Mouse (Mus musculus) neural tube, embryonic 13.5 days (tissue): Measurements from ENCODE around the gene Cdhr3. TPM values are rescaled to one million over a fixed set of nuclear protein-coding genes. Genes with fewer than 3 reads are reported as not detected.

Experiments used
- ATAC-seq: fragments of 200-750 bp; cut with Nextera tagmentation; 2 replicates; pipeline ENCODE4 v1.8.0; 2017; ENCODE audit warnings: low read depth, mild to moderate bottlenecking, moderate TSS enrichment, moderate library complexity
- H3K27ac ChIP-seq: fragments of 300-500 bp; sonication (generic); replicated peaks from 2 replicates; pipeline ENCODE4 v1.5.1; 2015; ENCODE audit warnings: moderate library complexity, mild to moderate bottlenecking, inconsistent platforms
- H3K27me3 ChIP-seq: fragments of 300-500 bp; sonication (generic); 2 replicates; pipeline ENCODE4 v1.6.1; 2015; ENCODE audit warnings: mild to moderate bottlenecking, inconsistent platforms
- H3K36me3 ChIP-seq: fragments of 300-500 bp; sonication (generic); 2 replicates; pipeline ENCODE4 v1.6.1; 2015; ENCODE audit warnings: mild to moderate bottlenecking, inconsistent platforms
- H3K4me1 ChIP-seq: fragments of 300-500 bp; sonication (generic); replicated peaks from 2 replicates; pipeline ENCODE4 v1.6.1; 2015; ENCODE audit warnings: inconsistent platforms
- H3K4me2 ChIP-seq: fragments of 300-500 bp; sonication (generic); 2 replicates; pipeline ENCODE4 v1.6.1; 2015; ENCODE audit warnings: inconsistent platforms, mild to moderate bottlenecking, moderate library complexity
- H3K4me3 ChIP-seq: fragments of 300-500 bp; sonication (generic); 2 replicates; pipeline ENCODE4 v1.5.1; 2015; ENCODE audit warnings: mild to moderate bottlenecking, inconsistent platforms
- H3K9ac ChIP-seq: fragments of 300-500 bp; sonication (generic); 2 replicates; pipeline ENCODE4 v1.6.1; 2015; ENCODE audit warnings: moderate library complexity, mild to moderate bottlenecking, inconsistent platforms
- H3K9me3 ChIP-seq: fragments of 300-500 bp; sonication (generic); 2 replicates; pipeline ENCODE4 v1.6.1; 2016; ENCODE audit warnings: inconsistent platforms
- WGBS: fragments of 180-500 bp; shearing (Covaris S2); methylation state at CpG from one replicate; pipeline ENCODE4 v1.1.7; 2015; 5-methylcytosine and 5-hydroxymethylcytosine counted together
- polyA plus RNA-seq: library from polyadenylated mRNA; unstranded; fragments of >200 nt; fragmentation: Nextera tagmentation; extraction: Ambion mirVana; gene quantifications from 2 replicates; pipeline ENCODE4 v1.2.1, GENCODE M21; 2015

The Cdhr3 gene
- polyA plus RNA-seq, 1 experiment from 2014 or later = 0.33 TPM

GRCm38 (mm10) chr12:33109531-33109930, 16.9 kb upstream of the Cdhr3 start:
- peak; percentile 56; the same call in 1 of the 2 replicates for ATAC-seq
- H3K4me2 ChIP-seq = no peak overlapping the region
- peaks cover 47% of the 10 kb centered on the region for H3K4me1 ChIP-seq
- no peaks in the 10 kb centered on the region for H3K27me3 ChIP-seq
- no peak overlapping the region for H3K9ac ChIP-seq
- H3K36me3 ChIP-seq = no peaks in the 10 kb centered on the region
- H3K9me3 ChIP-seq = no peaks in the 10 kb centered on the region
- no peak overlapping the region for H3K27ac ChIP-seq
- H3K4me3 ChIP-seq = no peak overlapping the region

DNA sequence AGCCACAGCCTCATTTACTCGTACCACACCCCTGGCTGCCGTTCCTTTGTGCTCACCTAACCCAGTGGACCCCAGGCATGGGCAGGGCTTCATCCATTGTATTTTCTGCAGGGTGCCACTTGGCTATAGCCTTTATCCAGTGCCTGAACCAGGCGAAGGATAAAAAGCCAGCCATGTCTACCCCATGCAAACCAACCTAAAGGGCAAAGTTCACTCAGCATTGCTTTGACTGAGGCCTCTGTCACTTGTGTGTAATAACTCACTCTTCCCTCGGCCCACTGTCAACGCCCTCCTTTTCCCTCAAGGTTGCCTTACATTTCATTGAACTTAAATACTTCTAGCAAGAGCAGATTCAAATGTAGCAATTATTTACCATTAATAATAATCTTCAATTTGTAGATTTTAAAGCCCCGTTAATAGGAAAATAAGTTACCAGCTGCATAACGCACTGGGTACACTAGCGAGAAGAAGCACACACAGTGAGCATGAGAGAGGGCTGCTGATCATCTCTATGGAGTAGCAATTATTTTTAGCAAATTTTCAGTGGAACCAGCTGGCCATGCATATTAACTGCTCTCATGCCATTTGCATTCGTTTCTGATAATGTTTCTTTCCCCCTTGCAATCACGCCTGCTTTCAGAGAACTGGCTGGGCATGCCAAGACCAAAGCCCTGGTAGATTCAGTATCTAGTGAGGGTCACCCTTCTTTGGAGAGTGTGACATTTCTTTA, 13.9 kb upstream of the Cdhr3 start:
- 48% methylated on average over 10 of the region's 10 CpGs for WGBS
- Histone ChIP-seq H3K36me3 (no peaks in the 10 kb centered on the region), H3K9me3 (no peaks in the 10 kb centered on the region), H3K27ac (0 out of 2 replicates have a peak overlapping the region, but pooled peaks have one; percentile 34), H3K4me1 (peaks cover 55% of the 10 kb centered on the region), H3K9ac (no peak overlapping the region), H3K4me3 (no peak overlapping the region), H3K27me3 (no peaks in the 10 kb centered on the region), H3K4me2 (no peak overlapping the region)
- ATAC-seq = no peak

GRCm38 (mm10) chr12:33105724-33106123, 13.0 kb upstream of the Cdhr3 start:
- H3K4me3 ChIP-seq = no peak overlapping the region
- H3K9ac ChIP-seq = no peak overlapping the region
- ATAC-seq = no peak
- no peaks in the 10 kb centered on the region for H3K27me3 ChIP-seq
- WGBS = 70% methylated on average over 4 of the region's 4 CpGs
- H3K9me3 ChIP-seq = no peaks in the 10 kb centered on the region
- no peak overlapping the region for H3K4me2 ChIP-seq
- H3K4me1 ChIP-seq = peaks cover 50% of the 10 kb centered on the region
- H3K36me3 ChIP-seq = no peaks in the 10 kb centered on the region
- H3K27ac ChIP-seq = no peak overlapping the region

DNA sequence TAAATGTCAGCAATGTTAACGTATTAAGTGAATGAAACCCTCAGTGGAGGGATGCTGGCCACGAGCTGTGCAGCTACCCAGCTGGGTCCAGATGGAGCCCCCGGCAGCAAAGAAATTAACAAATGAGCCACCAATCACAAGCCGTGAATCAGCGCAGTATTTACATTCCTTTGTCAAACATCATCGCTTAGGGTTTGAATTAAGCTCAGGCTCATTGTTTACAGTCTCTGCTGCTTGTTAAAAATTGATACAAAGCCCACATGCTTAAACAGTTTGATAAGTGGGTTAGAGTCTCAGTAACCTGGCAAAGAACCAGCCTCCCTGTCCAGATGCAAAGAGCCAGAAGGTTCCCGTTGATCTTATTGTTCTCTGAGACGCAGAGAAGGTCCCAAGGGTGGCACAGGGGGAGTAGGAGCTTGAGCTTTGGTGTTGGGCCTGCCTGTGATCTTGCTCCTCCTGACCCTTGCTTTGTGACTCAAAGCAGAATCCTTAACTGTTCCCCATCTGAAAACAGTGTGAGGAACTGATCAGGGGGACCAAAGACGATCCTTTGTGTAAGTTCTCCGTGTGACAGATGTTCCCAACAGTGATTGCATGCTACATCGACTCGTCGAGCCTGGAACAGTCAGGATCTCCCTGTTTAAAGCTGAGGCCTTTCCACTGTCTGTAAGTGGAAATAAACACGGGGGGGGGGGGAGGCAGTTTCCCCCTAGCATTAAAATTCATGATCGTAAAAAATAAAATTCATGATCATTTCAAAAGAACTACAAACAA, 9.9 kb upstream of the Cdhr3 start:
- no peaks in the 10 kb centered on the region for H3K9me3 ChIP-seq

GRCm38 (mm10) chr12:33101627-33102026, 9.0 kb upstream of the Cdhr3 start:
- WGBS = 48% methylated on average over 8 of the region's 8 CpGs
- Histone ChIP-seq H3K9ac (no peak overlapping the region), H3K4me3 (no peak overlapping the region), H3K36me3 (no peaks in the 10 kb centered on the region), H3K27ac (peak overlapping the region; percentile 78; the same call in 1 of the 2 replicates), H3K27me3 (no peaks in the 10 kb centered on the region), H3K9me3 (no peaks in the 10 kb centered on the region), H3K4me1 (peaks cover 33% of the 10 kb centered on the region), H3K4me2 (no peak overlapping the region)
- ATAC-seq = peak; percentile 60; the same call in 1 of the 2 replicates

More for the DNA sequence above, 9.9 kb upstream of the Cdhr3 start:
- Histone ChIP-seq H3K36me3 (no peaks in the 10 kb centered on the region), H3K27ac (peak overlapping the region; percentile 78), H3K4me1 (peaks cover 40% of the 10 kb centered on the region), H3K4me3 (no peak overlapping the region), H3K27me3 (no peaks in the 10 kb centered on the region), H3K4me2 (no peak overlapping the region), H3K9ac (no peak overlapping the region)
- WGBS = 23% methylated on average over 15 of the region's 15 CpGs
- ATAC-seq = peak; percentile 45

DNA sequence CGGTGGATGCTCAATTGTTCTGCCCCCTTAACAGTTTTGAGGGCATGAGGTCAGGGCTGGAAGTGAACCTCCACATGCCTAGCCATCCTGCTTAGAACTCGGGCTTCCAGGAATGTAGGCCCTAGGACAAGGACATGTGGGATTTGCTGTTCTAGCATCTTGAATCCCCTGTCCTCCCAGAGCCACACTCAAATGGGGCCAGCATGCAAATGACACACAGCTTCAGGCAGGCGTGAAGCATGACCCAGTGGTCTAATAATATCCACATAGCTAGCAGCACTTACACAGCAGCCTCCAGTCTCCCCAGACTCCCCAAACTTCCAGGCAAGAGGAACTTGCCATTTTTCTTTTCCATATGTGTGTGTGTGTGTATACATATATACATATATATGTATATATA, 3.3 kb upstream of the Cdhr3 start:
- ATAC-seq = no peak
- H3K9ac ChIP-seq = no peak overlapping the region
- H3K4me3 ChIP-seq = no peak overlapping the region
- no peak overlapping the region for H3K27ac ChIP-seq
- H3K36me3 ChIP-seq = no peaks in the 10 kb centered on the region
- WGBS = 70% methylated on average over 3 of the region's 3 CpGs
- no peaks in the 10 kb centered on the region for H3K27me3 ChIP-seq
- no peak overlapping the region for H3K4me2 ChIP-seq
- H3K9me3 ChIP-seq = no peaks in the 10 kb centered on the region
- H3K4me1 ChIP-seq = no peaks in the 10 kb centered on the region; the same call in 1 of the 2 replicates

- ATAC-seq = no peak
- Histone ChIP-seq H3K4me3 (no peak overlapping the region), H3K27ac (no peak overlapping the region), H3K9ac (no peak overlapping the region), H3K36me3 (no peaks in the 10 kb centered on the region), H3K27me3 (no peaks in the 10 kb centered on the region), H3K4me1 (no peaks in the 10 kb centered on the region; the same call in 1 of the 2 replicates), H3K9me3 (no peaks in the 10 kb centered on the region), H3K4me2 (no peak overlapping the region)
- WGBS = 91% methylated on average over 2 of the region's 2 CpGs
Measured at GRCm38 (mm10) chr12:33092196-33092595, 479 bp downstream of the Cdhr3 start.

DNA sequence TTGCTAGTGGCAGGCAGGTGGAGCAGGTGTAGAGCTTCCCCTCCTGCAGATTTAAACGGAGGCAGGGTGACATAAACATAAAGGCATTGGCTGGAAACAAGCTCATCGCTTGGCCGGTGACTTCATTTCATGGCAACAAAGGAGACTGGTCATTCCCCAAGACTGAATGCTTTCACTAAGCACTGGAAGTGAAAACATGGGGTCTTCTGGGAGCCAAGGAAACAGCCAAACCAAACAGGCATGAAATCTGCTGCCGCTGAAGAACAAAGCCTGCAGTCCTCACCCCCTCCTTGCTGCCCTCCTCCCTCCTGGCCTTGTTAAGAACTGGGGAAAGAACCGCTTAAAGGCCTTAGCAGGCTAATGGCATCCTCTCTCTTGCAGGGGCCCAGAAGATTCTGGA, 6.5 kb downstream of the Cdhr3 start:
- peak; percentile 49; the same call in 1 of the 2 replicates for ATAC-seq
- Histone ChIP-seq H3K36me3 (no peaks in the 10 kb centered on the region), H3K4me3 (no peak overlapping the region), H3K9ac (no peak overlapping the region), H3K27ac (no peak overlapping the region), H3K4me2 (no peak overlapping the region), H3K9me3 (no peaks in the 10 kb centered on the region), H3K27me3 (no peaks in the 10 kb centered on the region; the same call in 1 of the 2 replicates), H3K4me1 (peaks cover 32% of the 10 kb centered on the region)
- 16% methylated on average over 5 of the region's 5 CpGs for WGBS

- WGBS = 53% methylated on average over 2 of the region's 2 CpGs
- H3K27me3 ChIP-seq = peaks cover 5% of the 10 kb centered on the region; the same call in 1 of the 2 replicates
- peaks cover 34% of the 10 kb centered on the region for H3K4me1 ChIP-seq
- no peak overlapping the region for H3K9ac ChIP-seq
- ATAC-seq = no peak
- H3K9me3 ChIP-seq = no peaks in the 10 kb centered on the region
- H3K36me3 ChIP-seq = no peaks in the 10 kb centered on the region
- no peak overlapping the region for H3K27ac ChIP-seq
- no peak overlapping the region for H3K4me2 ChIP-seq
- H3K4me3 ChIP-seq = no peak overlapping the region
Measured at GRCm38 (mm10) chr12:33084683-33085082, 8.0 kb downstream of the Cdhr3 start.

GRCm38 (mm10) chr12:33083362-33083761, 9.3 kb downstream of the Cdhr3 start:
- Histone ChIP-seq H3K9ac (no peak overlapping the region), H3K4me1 (peaks cover 40% of the 10 kb centered on the region), H3K4me2 (no peak overlapping the region), H3K36me3 (no peaks in the 10 kb centered on the region), H3K27ac (no peak overlapping the region), H3K27me3 (peaks cover 5% of the 10 kb centered on the region; the same call in 1 of the 2 replicates), H3K4me3 (no peak overlapping the region), H3K9me3 (no peaks in the 10 kb centered on the region)
- 61% methylated on average over 5 of the region's 5 CpGs for WGBS
- no peak for ATAC-seq

GRCm38 (mm10) chr12:33076309-33076708, 16.4 kb downstream of the Cdhr3 start:
- H3K4me2 ChIP-seq = no peak overlapping the region
- no peaks in the 10 kb centered on the region for H3K9me3 ChIP-seq
- H3K27me3 ChIP-seq = peaks cover 5% of the 10 kb centered on the region; the same call in 1 of the 2 replicates
- no peak overlapping the region for H3K9ac ChIP-seq
- H3K4me1 ChIP-seq = peaks cover 41% of the 10 kb centered on the region
- ATAC-seq = no peak
- H3K27ac ChIP-seq = no peak overlapping the region
- no peaks in the 10 kb centered on the region for H3K36me3 ChIP-seq
- 75% methylated on average over 3 of the region's 3 CpGs for WGBS
- H3K4me3 ChIP-seq = no peak overlapping the region
